Mouse (Mus musculus) C2C12 (cell line): ENCODE measurements around the gene Txlng.

Source experiments
- CEBPB ChIP-seq: IDR thresholded peaks from one replicate; pipeline ENCODE4 v1.6.1; 2011; ENCODE audit warnings: low read depth, mild to moderate bottlenecking, control low read depth, moderate library complexity
- CTCF ChIP-seq: IDR thresholded peaks from one replicate; pipeline ENCODE4 v1.5.1; 2011; ENCODE audit not compliant: control insufficient read depth, insufficient read depth, insufficient read length
- FOSL1 ChIP-seq: IDR thresholded peaks from one replicate; pipeline ENCODE4 v1.8.0; 2011; ENCODE audit warnings: mild to moderate bottlenecking, low read length; ENCODE audit not compliant: poor library complexity, insufficient read depth, severe bottlenecking
- MAX ChIP-seq: IDR thresholded peaks from one replicate; pipeline ENCODE4 v1.6.1; 2011; ENCODE audit warnings: mild to moderate bottlenecking, control low read depth
- MYOG ChIP-seq: IDR thresholded peaks from one replicate; pipeline ENCODE4 v1.6.1; 2011; ENCODE audit not compliant: control insufficient read depth, insufficient read length; ENCODE audit errors: extremely low read depth
- USF1 ChIP-seq: IDR thresholded peaks from one replicate; pipeline ENCODE4 v1.6.1; 2011; ENCODE audit warnings: low read depth, mild to moderate bottlenecking, control low read depth, moderate library complexity

GRCm38 (mm10) chrX:162770726-162771125, 58.5 kb downstream of the Txlng start:
- no peak for TF ChIP-seq USF1
- TF ChIP-seq CTCF = no peak
- no peak for TF ChIP-seq MYOG
- TF ChIP-seq MAX = no peak
- TF ChIP-seq FOSL1 = no peak
- no peak for TF ChIP-seq CEBPB
